Mouse (Mus musculus): ENCODE results near the gene Ercc2. TPM values are rescaled to one million over a fixed set of nuclear protein-coding genes. Genes with fewer than 3 reads are reported as not detected.

The Ercc2 gene
- total RNA-seq, 1 experiment from 2014 or later = 30.3 TPM

GRCm38 (mm10) chr7:19441448-19442091 lies 59.8 kb downstream of the Ercc2 start:
- no peak for ATAC-seq (replicated peaks; ENCODE audit: low read depth, poor library complexity, severe bottlenecking)

- peak; percentile 61 for ATAC-seq (replicated peaks; ENCODE audit: low read depth, poor library complexity, severe bottlenecking)
These were observed 61.5 kb downstream of the Ercc2 start for GRCm38 (mm10) chr7:19443344-19443743.

- ATAC-seq (replicated peaks; ENCODE audit: low read depth, poor library complexity, severe bottlenecking) = no peak
These were observed 63.0 kb downstream of the Ercc2 start for GRCm38 (mm10) chr7:19444801-19445200.

Other genes starting within 250 kb of the Ercc2 start
- 3.7 and 5.4 TPM in 2 replicates for gene Qpctl, start 232.7 kb upstream of the Ercc2 start, total RNA-seq (2017)
- gene Snrpd2, start 232.3 kb upstream of the Ercc2 start, total RNA-seq (2017) = 73.5 and 79.5 TPM in 2 replicates
- gene Gipr, start 215.9 kb upstream of the Ercc2 start, total RNA-seq (2017) = not detected in 2 replicates
- gene Eml2, start 205.6 kb upstream of the Ercc2 start, total RNA-seq (2017) = 10.6 and 15.9 TPM in 2 replicates
- gene Gpr4, start 169.5 kb upstream of the Ercc2 start, total RNA-seq (2017) = not detected in 2 replicates
- gene Opa3, start 153.7 kb upstream of the Ercc2 start, total RNA-seq (2017) = 22.4 and 24.0 TPM in 2 replicates
- 47.6 and 61.7 TPM in 2 replicates for gene Vasp, start 110.2 kb upstream of the Ercc2 start, total RNA-seq (2017)
- gene Ppm1n, start 101.9 kb upstream of the Ercc2 start, total RNA-seq (2017) = not detected in 2 replicates
- gene Rtn2, start 99.4 kb upstream of the Ercc2 start, total RNA-seq (2017) = 0.14 TPM in 1 of 2 replicates, not detected in the other
- 61.8 and 98.3 TPM in 2 replicates for gene Fosb, start 72.0 kb upstream of the Ercc2 start, total RNA-seq (2017)
- 17.1 and 18.9 TPM in 2 replicates for gene Ercc1, start 37.2 kb upstream of the Ercc2 start, total RNA-seq (2017)
- gene Cd3eap, start 22.5 kb upstream of the Ercc2 start, total RNA-seq (2017) = 23.2 and 27.6 TPM in 2 replicates
- 0.82 and 0.96 TPM in 2 replicates for gene Ppp1r13l, start 22.3 kb upstream of the Ercc2 start, total RNA-seq (2017)
- not detected in 2 replicates for gene Klc3, start 22.1 kb downstream of the Ercc2 start, total RNA-seq (2017)
- 1.5 and 3.6 TPM in 2 replicates for gene Ckm, start 22.8 kb downstream of the Ercc2 start, total RNA-seq (2017)
- gene Mark4, start 76.8 kb downstream of the Ercc2 start, total RNA-seq (2017) = 4.6 and 7.7 TPM in 2 replicates
- 3.1 and 4.2 TPM in 2 replicates for gene Exoc3l2, start 81.3 kb downstream of the Ercc2 start, total RNA-seq (2017)
- 2.6 and 2.8 TPM in 2 replicates for gene Bloc1s3, start 126.4 kb downstream of the Ercc2 start, total RNA-seq (2017)
- gene Trappc6a, start 126.4 kb downstream of the Ercc2 start, total RNA-seq (2017) = 33.6 and 43.7 TPM in 2 replicates
- 0.27 and 0.68 TPM in 2 replicates for gene Nkpd1, start 135.8 kb downstream of the Ercc2 start, total RNA-seq (2017)
- gene Ppp1r37, start 181.1 kb downstream of the Ercc2 start, total RNA-seq (2017) = 10.5 and 14.9 TPM in 2 replicates
- 2.6 and 6.3 TPM in 2 replicates for gene Zfp296, start 195.3 kb downstream of the Ercc2 start, total RNA-seq (2017)
- gene Gemin7, start 195.6 kb downstream of the Ercc2 start, total RNA-seq (2017) = 41.0 and 56.4 TPM in 2 replicates
- gene Clasrp, start 222.5 kb downstream of the Ercc2 start, total RNA-seq (2017) = 27.3 and 33.4 TPM in 2 replicates
- gene Relb, start 247.4 kb downstream of the Ercc2 start, total RNA-seq (2017) = 2.8 and 3.1 TPM in 2 replicates

All from common myeloid progenitor, adult 5-6 weeks (primary cell).